24 mouse cellular contexts compared by ENCODE assay signal in the genomic region with DNA sequence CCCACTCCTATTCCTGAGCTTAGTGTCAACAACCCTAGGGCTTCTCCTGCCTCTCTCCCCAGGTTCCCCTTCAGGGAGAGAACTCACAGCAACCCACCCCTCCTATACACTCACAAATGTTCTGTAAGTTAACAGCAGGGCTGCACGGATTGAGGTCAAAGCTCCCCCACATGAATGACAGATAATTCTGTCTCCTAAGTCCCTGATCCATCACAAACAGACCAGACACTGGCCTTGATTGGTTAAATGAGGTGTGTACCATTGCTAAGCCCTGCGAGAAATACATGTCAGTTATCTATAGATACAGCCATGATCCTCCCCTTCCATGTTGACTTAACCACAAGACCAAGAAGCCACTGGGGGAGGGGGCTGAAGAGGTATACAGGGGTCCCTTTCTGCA. TPM values are rescaled to one million over a fixed set of nuclear protein-coding genes. Genes with fewer than 3 reads are reported as not detected.
"Had no signal": no experiment of that assay in that cellular context is flagged by ENCODE, and none has a peak within 500 bp of the region (broad histone marks: within the 10 kb centered on the region; RNA-seq: fewer than 3 reads in every experiment).

No protein-coding gene starts in this region.

- H3K27me3 ChIP-seq: neural tube, embryonic 13.5 days; neural tube, embryonic 15.5 days; stomach, embryonic 15.5 days had no signal

- H3K9me3 ChIP-seq: midbrain, embryonic 10.5 days; midbrain, embryonic 12.5 days; neural tube, embryonic 13.5 days; neural tube, embryonic 15.5 days; stomach, embryonic 15.5 days had no signal

- H3K9ac ChIP-seq: liver, embryonic 14.5 days; lung, embryonic 14.5 days; midbrain, embryonic 12.5 days; neural tube, embryonic 13.5 days; neural tube, embryonic 15.5 days; stomach, embryonic 15.5 days had no signal

- DNase-seq: lung, adult 18-20 months; lung, embryonic 14.5 days; lung, postnatal 10 days; lung, postnatal 4 days; midbrain, embryonic 14.5 days; right cerebral cortex, adult 18-20 months; thymus, adult 2 months; thymus, postnatal 25 days had no signal

- ATAC-seq: midbrain, embryonic 16.5 days had no signal

- H3K36me3 ChIP-seq: midbrain, embryonic 10.5 days; midbrain, embryonic 12.5 days; neural tube, embryonic 13.5 days; neural tube, embryonic 15.5 days; stomach, embryonic 15.5 days had no signal

- H3K27ac ChIP-seq: liver, embryonic 14.5 days; midbrain, embryonic 10.5 days; midbrain, embryonic 12.5 days; neural tube, embryonic 13.5 days; neural tube, embryonic 15.5 days; stomach, embryonic 15.5 days; stomach, postnatal 0 days had no signal

- H3K4me2 ChIP-seq: lung, embryonic 14.5 days; midbrain, embryonic 12.5 days; neural tube, embryonic 13.5 days; neural tube, embryonic 15.5 days; stomach, embryonic 15.5 days had no signal

- H3K4me1 ChIP-seq: stomach, embryonic 15.5 days had no signal

- H3K4me3 ChIP-seq: midbrain, embryonic 10.5 days; midbrain, embryonic 12.5 days; myocyte; neural tube, embryonic 13.5 days; neural tube, embryonic 15.5 days; stomach, embryonic 15.5 days had no signal

RNA-seq across cellular contexts. Expression of a gene that starts 31.3 kb away (rescaled TPM):
- total RNA-seq: megakaryocyte, adult 5-6 weeks; megakaryocyte-erythroid progenitor cell, adult 5-6 weeks had no signal
- polyA plus RNA-seq: liver, embryonic 14.5 days; liver, embryonic 16.5 days; lung, embryonic 14.5 days; lung, embryonic 16.5 days; midbrain, embryonic 10.5 days; midbrain, embryonic 12.5 days; midbrain, embryonic 14.5 days; midbrain, embryonic 16.5 days; myocyte; neural tube, embryonic 11.5 days; neural tube, embryonic 13.5 days; neural tube, embryonic 15.5 days; spleen, adult 2 months; stomach, embryonic 15.5 days; stomach, postnatal 0 days; testis, adult 2 months; thymus, adult 2 months had no signal

RNA-seq across cellular contexts. Expression of a gene that starts 50.5 kb away (rescaled TPM):
- total RNA-seq: megakaryocyte, adult 5-6 weeks; megakaryocyte-erythroid progenitor cell, adult 5-6 weeks had no signal
- polyA plus RNA-seq: myocyte had no signal
